Mouse (Mus musculus): ENCODE data around the gene Dhx58. TPM values are rescaled to one million over a fixed set of nuclear protein-coding genes. Genes with fewer than 3 reads are reported as not detected.

Dhx58 gene
- polyA plus RNA-seq, 1 experiment from 2014 or later, result 1.5 TPM

DNA sequence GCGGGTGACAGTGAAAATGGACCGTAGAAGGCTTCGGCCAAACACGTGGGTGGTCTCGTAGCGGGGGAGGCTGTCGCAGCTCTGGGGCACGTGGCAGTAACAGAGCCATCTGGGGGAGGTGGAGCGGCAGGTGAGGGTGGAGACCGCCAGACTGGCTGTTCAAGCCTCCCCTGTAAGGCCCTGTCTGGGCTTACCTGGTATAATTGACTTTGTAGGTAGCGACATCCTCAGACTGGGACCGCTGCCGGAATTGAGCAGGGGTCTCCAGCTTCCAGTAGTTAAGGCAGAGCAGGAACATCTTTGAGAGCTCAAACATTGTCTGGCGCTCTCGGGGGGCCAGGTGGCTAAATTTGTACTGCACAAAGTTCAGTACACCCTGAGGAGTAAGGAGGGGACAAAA, 6.5 kb upstream of the Dhx58 start:
- Histone ChIP-seq H3K27me3 (replicated peaks) (no peaks in the 10 kb centered on the region), H3K27ac (no peak overlapping the region), H3K4me1 (peaks cover 47% of the 10 kb centered on the region), H3K4me3 (no peak overlapping the region), H3K9me3 (replicated peaks) (no peaks in the 10 kb centered on the region), H3K36me3 (peaks cover 65% of the 10 kb centered on the region), H3K9ac (no peak overlapping the region), H3K4me2 (no peak overlapping the region)
- ATAC-seq, result no peak
- WGBS (ENCODE audit: insufficient replicate concordance), result 76% methylated on average over 15 of the region's 15 CpGs

DNA sequence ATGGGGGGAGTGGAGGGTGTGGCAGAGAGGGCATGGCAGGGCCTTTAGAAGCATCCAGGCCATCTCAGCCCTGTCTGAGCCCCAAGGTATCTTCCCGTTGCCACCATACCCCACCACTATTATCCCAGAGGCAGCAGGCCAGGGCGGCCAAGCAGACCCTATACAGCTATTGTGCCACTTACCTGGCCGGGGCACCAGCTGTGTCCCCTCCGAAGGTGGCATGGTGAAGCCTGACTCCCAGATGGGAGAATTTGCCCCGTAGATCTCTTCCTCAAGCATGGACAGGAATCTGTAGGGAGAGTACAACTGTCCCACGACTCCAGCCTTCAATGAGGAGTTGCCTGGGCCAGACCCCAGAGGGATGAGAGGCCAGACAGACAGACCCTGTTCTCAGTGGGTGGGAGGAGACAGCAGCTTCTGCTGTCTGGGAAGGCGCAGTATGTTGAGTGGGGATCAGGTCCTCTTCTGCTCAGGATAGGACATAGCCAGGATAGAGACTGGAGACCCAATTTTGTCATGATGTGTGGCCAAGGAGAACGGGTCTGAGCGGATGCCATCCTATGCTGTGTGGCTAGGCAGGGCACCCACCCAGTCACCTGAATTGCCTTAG, 5.2 kb upstream of the Dhx58 start:
- 84% methylated on average over 9 of the region's 9 CpGs for WGBS (ENCODE audit: insufficient replicate concordance)
- no peak overlapping the region for H3K4me2 ChIP-seq
- peaks cover 66% of the 10 kb centered on the region for H3K36me3 ChIP-seq
- H3K9me3 ChIP-seq (replicated peaks), result no peaks in the 10 kb centered on the region
- H3K27ac ChIP-seq, result no peak overlapping the region
- H3K4me3 ChIP-seq, result no peak overlapping the region
- no peak for ATAC-seq
- no peaks in the 10 kb centered on the region for H3K27me3 ChIP-seq (replicated peaks)
- H3K4me1 ChIP-seq, result peaks cover 41% of the 10 kb centered on the region
- H3K9ac ChIP-seq, result no peak overlapping the region

GRCm38 (mm10) chr11:100705095-100705747, 1.1 kb upstream of the Dhx58 start:
- no peak overlapping the region for H3K4me3 ChIP-seq
- H3K4me1 ChIP-seq, result peaks cover 35% of the 10 kb centered on the region
- no peak overlapping the region for H3K27ac ChIP-seq
- 86% methylated on average over 23 of the region's 23 CpGs for whole genome bisulfite sequencing (ENCODE audit: insufficient replicate concordance)
- no peak overlapping the region for H3K4me2 ChIP-seq
- no peaks in the 10 kb centered on the region for H3K27me3 ChIP-seq (replicated peaks)
- peaks cover 58% of the 10 kb centered on the region for H3K36me3 ChIP-seq
- no peak for ATAC-seq
- no peak overlapping the region for H3K9ac ChIP-seq
- H3K9me3 ChIP-seq (replicated peaks), result no peaks in the 10 kb centered on the region

GRCm38 (mm10) chr11:100703366-100703765, 705 bp downstream of the Dhx58 start:
- Histone ChIP-seq H3K27ac (no peak overlapping the region), H3K4me3 (peak overlapping the region; percentile 43; the same call in 1 of the 2 replicates), H3K27me3 (replicated peaks) (no peaks in the 10 kb centered on the region), H3K4me2 (peak overlapping the region; percentile 57), H3K4me1 (peaks cover 35% of the 10 kb centered on the region), H3K9me3 (replicated peaks) (no peaks in the 10 kb centered on the region), H3K36me3 (peaks cover 39% of the 10 kb centered on the region), H3K9ac (0 out of 2 replicates have a peak overlapping the region, but pooled peaks have one; percentile 8)
- 54% methylated on average over 11 of the region's 11 CpGs for WGBS (ENCODE audit: insufficient replicate concordance)
- no peak for ATAC-seq

DNA sequence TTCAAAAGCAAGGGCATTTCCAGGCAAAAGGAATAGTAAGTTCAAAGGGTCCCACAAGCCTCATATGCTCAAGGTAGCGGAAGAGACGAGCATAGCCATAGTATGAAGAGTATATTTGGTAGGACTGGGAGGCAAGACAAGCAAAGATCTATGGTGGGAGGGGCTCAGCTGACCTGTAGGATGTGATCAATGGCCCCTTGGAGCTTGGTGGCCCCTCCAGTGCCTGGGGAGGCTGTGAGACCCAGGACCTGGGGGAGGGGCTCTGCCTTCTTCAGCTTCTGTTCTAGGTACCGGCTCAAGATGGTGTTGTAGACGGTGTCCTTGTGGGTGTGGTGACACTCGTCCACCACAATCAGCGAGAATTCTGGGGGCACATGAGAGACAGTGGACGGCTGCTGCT, 1.2 kb downstream of the Dhx58 start:
- Histone ChIP-seq H3K9ac (peak overlapping the region; percentile 9; the same call in 1 of the 2 replicates), H3K4me1 (peaks cover 35% of the 10 kb centered on the region), H3K36me3 (peaks cover 35% of the 10 kb centered on the region), H3K9me3 (replicated peaks) (no peaks in the 10 kb centered on the region), H3K4me3 (peak overlapping the region; percentile 43), H3K27ac (no peak overlapping the region), H3K27me3 (replicated peaks) (no peaks in the 10 kb centered on the region), H3K4me2 (peak overlapping the region; percentile 57)
- no peak for ATAC-seq
- 31% methylated on average over 7 of the region's 7 CpGs for WGBS (ENCODE audit: insufficient replicate concordance)

DNA sequence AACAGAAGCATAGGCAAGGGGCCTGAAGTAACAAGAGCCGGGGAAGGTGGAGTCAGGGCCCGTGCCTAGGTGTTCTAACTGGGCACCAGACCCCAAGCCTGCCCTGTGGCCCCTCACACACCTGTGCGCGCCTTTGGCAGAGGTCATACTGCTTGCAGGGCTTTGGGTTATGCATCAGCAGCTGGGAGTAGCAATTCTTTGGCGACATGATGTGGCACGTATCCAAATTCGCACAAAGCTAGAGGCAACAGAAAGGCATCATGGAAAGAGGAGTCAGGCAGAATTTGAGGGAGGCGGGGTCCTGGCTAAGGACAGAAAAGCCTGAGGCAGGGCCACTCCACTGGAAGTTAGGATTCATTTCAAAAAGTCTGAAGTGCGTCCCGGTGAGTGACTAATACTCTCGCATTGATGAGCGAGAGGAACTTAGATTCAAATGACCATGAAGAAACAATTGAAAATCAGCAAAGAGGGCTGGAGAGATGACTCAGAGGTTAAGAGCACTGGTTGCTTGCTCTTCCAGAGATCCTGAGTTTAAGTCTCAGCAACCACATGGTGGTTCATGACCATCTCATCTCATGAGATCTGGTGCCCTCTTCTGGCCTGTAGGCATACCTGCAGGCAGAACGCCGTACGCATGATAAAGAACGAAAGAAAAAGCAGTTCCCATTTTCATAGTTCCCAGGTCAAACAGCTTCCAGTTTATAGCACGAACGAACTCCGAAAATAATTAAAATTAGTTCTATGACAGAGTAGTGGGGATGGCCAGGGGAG, 1.8 kb downstream of the Dhx58 start:
- Histone ChIP-seq H3K4me3 (peak overlapping the region; percentile 43), H3K27ac (no peak overlapping the region), H3K27me3 (replicated peaks) (no peaks in the 10 kb centered on the region), H3K9ac (peak overlapping the region; percentile 9; the same call in 1 of the 2 replicates), H3K36me3 (peaks cover 28% of the 10 kb centered on the region), H3K9me3 (replicated peaks) (no peaks in the 10 kb centered on the region), H3K4me1 (peaks cover 35% of the 10 kb centered on the region), H3K4me2 (peak overlapping the region; percentile 57)
- ATAC-seq, result no peak
- WGBS (ENCODE audit: insufficient replicate concordance), result 39% methylated on average over 19 of the region's 19 CpGs

DNA sequence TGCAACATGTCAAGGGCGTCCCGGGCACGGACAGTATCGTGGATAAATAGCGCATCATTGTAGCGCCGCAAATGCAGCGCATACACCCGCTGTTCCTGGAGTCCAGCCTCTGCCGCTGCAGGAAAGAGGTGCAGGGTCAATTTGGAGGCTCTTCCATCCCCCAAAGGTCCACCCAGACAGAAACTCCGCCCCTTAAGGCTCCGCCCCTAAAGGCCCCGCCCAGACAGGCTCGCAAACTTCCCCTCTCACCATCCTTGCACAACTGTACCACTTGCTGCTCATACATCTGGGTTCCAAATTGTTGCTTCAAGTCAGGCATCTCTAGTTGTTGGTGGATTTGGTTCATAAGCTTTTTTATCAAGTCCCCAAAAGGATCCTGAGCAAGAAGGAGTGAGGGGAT, 2.8 kb downstream of the Dhx58 start:
- Histone ChIP-seq H3K27me3 (replicated peaks) (no peaks in the 10 kb centered on the region), H3K9me3 (replicated peaks) (no peaks in the 10 kb centered on the region), H3K9ac (no peak overlapping the region), H3K4me1 (peaks cover 35% of the 10 kb centered on the region), H3K36me3 (peaks cover 19% of the 10 kb centered on the region), H3K27ac (no peak overlapping the region), H3K4me3 (peak overlapping the region; percentile 31), H3K4me2 (peak overlapping the region; percentile 59)
- WGBS (ENCODE audit: insufficient replicate concordance), result 6% methylated on average over 14 of the region's 14 CpGs
- peak; percentile 54 for ATAC-seq

GRCm38 (mm10) chr11:100700710-100701109, 3.4 kb downstream of the Dhx58 start:
- peaks cover 13% of the 10 kb centered on the region for H3K36me3 ChIP-seq
- no peaks in the 10 kb centered on the region for H3K27me3 ChIP-seq (replicated peaks)
- H3K27ac ChIP-seq, result no peak overlapping the region
- 74% methylated on average over 3 of the region's 3 CpGs for WGBS (ENCODE audit: insufficient replicate concordance)
- no peak overlapping the region for H3K9ac ChIP-seq
- no peak for ATAC-seq
- H3K9me3 ChIP-seq (replicated peaks), result no peaks in the 10 kb centered on the region
- no peak overlapping the region for H3K4me3 ChIP-seq
- H3K4me1 ChIP-seq, result peaks cover 35% of the 10 kb centered on the region
- H3K4me2 ChIP-seq, result peak overlapping the region; percentile 59

DNA sequence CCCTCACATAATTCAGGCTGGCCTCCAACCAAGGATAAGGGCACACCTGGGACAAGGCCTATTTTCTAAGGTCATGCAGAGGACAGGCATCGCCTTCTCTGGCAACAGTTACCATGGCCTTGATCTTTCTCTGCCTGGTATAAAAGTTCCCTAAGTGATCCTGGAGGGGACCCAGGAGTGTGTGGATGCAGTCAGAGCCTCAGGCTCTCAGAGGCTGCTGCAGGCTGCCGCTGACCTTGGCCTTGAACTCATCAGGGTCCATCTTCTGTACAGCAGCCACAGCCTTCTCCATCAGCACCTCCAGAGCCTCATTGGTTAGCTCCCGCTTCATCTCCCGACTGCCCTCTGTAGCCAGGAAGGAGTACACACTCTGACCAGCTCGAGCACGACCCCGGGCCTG, 6.2 kb downstream of the Dhx58 start:
- H3K36me3 ChIP-seq, result no peaks in the 10 kb centered on the region
- H3K4me2 ChIP-seq, result no peak overlapping the region
- no peaks in the 10 kb centered on the region for H3K9me3 ChIP-seq (replicated peaks)
- H3K4me1 ChIP-seq, result peaks cover 21% of the 10 kb centered on the region
- no peak overlapping the region for H3K4me3 ChIP-seq
- peaks cover 13% of the 10 kb centered on the region for H3K27me3 ChIP-seq (replicated peaks)
- no peak for ATAC-seq
- WGBS (ENCODE audit: insufficient replicate concordance), result 68% methylated on average over 7 of the region's 7 CpGs
- no peak overlapping the region for H3K27ac ChIP-seq
- no peak overlapping the region for H3K9ac ChIP-seq

GRCm38 (mm10) chr11:100694926-100695325, 9.1 kb downstream of the Dhx58 start:
- Histone ChIP-seq H3K27me3 (replicated peaks) (peaks cover 43% of the 10 kb centered on the region), H3K4me1 (peaks cover 13% of the 10 kb centered on the region), H3K4me3 (no peak overlapping the region), H3K9ac (no peak overlapping the region), H3K27ac (no peak overlapping the region), H3K4me2 (no peak overlapping the region), H3K36me3 (no peaks in the 10 kb centered on the region), H3K9me3 (replicated peaks) (no peaks in the 10 kb centered on the region)
- ATAC-seq, result no peak
- WGBS (ENCODE audit: insufficient replicate concordance), result 33% methylated on average over 5 of the region's 5 CpGs

DNA sequence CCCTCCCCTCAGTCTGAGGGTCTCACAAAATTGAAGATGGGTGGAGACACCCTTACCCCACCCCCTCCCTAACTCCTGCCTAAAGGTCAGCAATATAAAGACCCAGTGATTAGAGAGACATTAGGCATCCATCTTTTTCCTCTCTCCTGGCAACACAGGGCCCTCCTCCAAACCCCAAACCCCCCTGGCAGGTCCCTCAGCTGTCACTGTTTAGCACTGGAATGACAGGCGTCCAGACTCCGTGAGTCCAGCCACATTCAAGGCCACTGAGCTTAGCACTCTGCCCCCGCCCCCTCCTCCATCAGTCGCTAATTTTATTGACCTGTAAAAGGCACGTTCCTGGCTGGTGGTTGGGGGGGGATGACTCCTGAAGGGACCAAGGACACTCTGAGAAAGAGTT, 10.9 kb downstream of the Dhx58 start:
- ATAC-seq, result no peak
- WGBS (ENCODE audit: insufficient replicate concordance), result 41% methylated on average over 5 of the region's 5 CpGs

GRCm38 (mm10) chr11:100692164-100692616, 11.9 kb downstream of the Dhx58 start, which contains the start of gene Zfp385c:
Gene Zfp385c (minus strand): TSS chr11:100692455.
- Histone ChIP-seq H3K4me2 (peak within 1 kb of the TSS; percentile 69), H3K9ac (0 out of 2 replicates have a peak within 1 kb of the TSS, but pooled peaks have one; percentile 37), H3K36me3 (no peaks in the 10 kb centered on the region), H3K4me1 (peaks cover 13% of the 10 kb centered on the region), H3K27ac (no peak within 1 kb of the TSS), H3K9me3 (replicated peaks) (no peaks in the 10 kb centered on the region), H3K4me3 (peak within 1 kb of the TSS; percentile 35), H3K27me3 (replicated peaks) (peaks cover 51% of the 10 kb centered on the region)
- 1% methylated on average over 23 of the region's 23 CpGs for WGBS (ENCODE audit: insufficient replicate concordance)
- ATAC-seq, result no peak

More for the DNA sequence above, 10.9 kb downstream of the Dhx58 start:
- Histone ChIP-seq H3K27ac (no peak overlapping the region), H3K4me3 (no peak overlapping the region), H3K27me3 (replicated peaks) (peaks cover 48% of the 10 kb centered on the region), H3K36me3 (no peaks in the 10 kb centered on the region), H3K9me3 (replicated peaks) (no peaks in the 10 kb centered on the region), H3K4me1 (peaks cover 13% of the 10 kb centered on the region), H3K4me2 (no peak overlapping the region), H3K9ac (no peak overlapping the region)
